Mouse (Mus musculus): ENCODE data around the gene Meis2.

Meis2 gene

GRCm38 (mm10) chr2:116065570-116066005 lies at the start of gene Meis2:
TSS of gene Meis2 (minus strand) at chr2:116065839.
- DNase-seq = peak; percentile 86 to 95

GRCm38 (mm10) chr2:116106194-116106593 lies 40.6 kb upstream of the Meis2 start:
- peak in 1 of 2 experiments; percentile 37 for DNase-seq

GRCm38 (mm10) chr2:116105179-116105578 lies 39.5 kb upstream of the Meis2 start:
- DNase-seq = peak in 1 of 2 experiments; percentile 6

- no peak for DNase-seq
These were observed 37.9 kb upstream of the Meis2 start for GRCm38 (mm10) chr2:116103411-116103996.

GRCm38 (mm10) chr2:116101221-116101620 lies 35.6 kb upstream of the Meis2 start:
- peak; percentile 65 to 78 for DNase-seq

- DNase-seq = no peak
These were observed 15.3 kb upstream of the Meis2 start for GRCm38 (mm10) chr2:116080961-116081360.

- DNase-seq = no peak
These were observed 13.2 kb upstream of the Meis2 start for GRCm38 (mm10) chr2:116078841-116079240.

GRCm38 (mm10) chr2:116077716-116078115 lies 12.1 kb upstream of the Meis2 start:
- DNase-seq = no peak

- no peak for DNase-seq
These were observed 11.3 kb upstream of the Meis2 start for GRCm38 (mm10) chr2:116076752-116077480.

- DNase-seq = peak; percentile 74 to 82
These were observed 10.3 kb upstream of the Meis2 start for GRCm38 (mm10) chr2:116075902-116076301.

- DNase-seq = peak; percentile 46 to 53
These were observed 9.8 kb upstream of the Meis2 start for GRCm38 (mm10) chr2:116075477-116075876.

- peak in 1 of 2 experiments; percentile 33 for DNase-seq
These were observed 9.2 kb upstream of the Meis2 start for GRCm38 (mm10) chr2:116074726-116075440.

GRCm38 (mm10) chr2:116074061-116074460 lies 8.4 kb upstream of the Meis2 start:
- no peak for DNase-seq

GRCm38 (mm10) chr2:116073311-116073904 lies 7.8 kb upstream of the Meis2 start:
- DNase-seq = no peak

GRCm38 (mm10) chr2:116072706-116073105 lies 7.1 kb upstream of the Meis2 start:
- DNase-seq = no peak

GRCm38 (mm10) chr2:116072321-116072640 lies 6.6 kb upstream of the Meis2 start:
- DNase-seq = no peak

- peak; percentile 84 to 91 for DNase-seq
These were observed 6.1 kb upstream of the Meis2 start for GRCm38 (mm10) chr2:116071571-116072320.

- DNase-seq = no peak
These were observed 5.2 kb upstream of the Meis2 start for GRCm38 (mm10) chr2:116070614-116071425.

- DNase-seq = peak in 1 of 2 experiments; percentile 35
These were observed 4.0 kb upstream of the Meis2 start for GRCm38 (mm10) chr2:116069451-116070225.

GRCm38 (mm10) chr2:116068901-116069300 lies 3.3 kb upstream of the Meis2 start:
- DNase-seq = no peak

GRCm38 (mm10) chr2:116068461-116068860 lies 2.8 kb upstream of the Meis2 start:
- DNase-seq = no peak

Measured in kidney, postnatal 25 days (tissue).